Mouse (Mus musculus): ENCODE measurements at regions not wholly inside any gene's neighbourhood (a gene's known extent, or its start where the extent isn't known, plus 50 kb on each side); places are given as distances from the start of the nearest gene placed in this dataset.

GRCm38 (mm10) chr6:98640316-98640715 is 297.8 kb upstream of the Gm765 start:
- TF ChIP-seq CTCF (IDR thresholded peaks at IDR 0.05; ENCODE audit: extremely low read depth, insufficient read depth, insufficient read length, insufficient replicate concordance) (no peak), POLR2A (IDR thresholded peaks at IDR 0.05; ENCODE audit: low read depth, low read length) (no peak)
